8 mouse cellular contexts compared by ENCODE assay signal in the genomic region with DNA sequence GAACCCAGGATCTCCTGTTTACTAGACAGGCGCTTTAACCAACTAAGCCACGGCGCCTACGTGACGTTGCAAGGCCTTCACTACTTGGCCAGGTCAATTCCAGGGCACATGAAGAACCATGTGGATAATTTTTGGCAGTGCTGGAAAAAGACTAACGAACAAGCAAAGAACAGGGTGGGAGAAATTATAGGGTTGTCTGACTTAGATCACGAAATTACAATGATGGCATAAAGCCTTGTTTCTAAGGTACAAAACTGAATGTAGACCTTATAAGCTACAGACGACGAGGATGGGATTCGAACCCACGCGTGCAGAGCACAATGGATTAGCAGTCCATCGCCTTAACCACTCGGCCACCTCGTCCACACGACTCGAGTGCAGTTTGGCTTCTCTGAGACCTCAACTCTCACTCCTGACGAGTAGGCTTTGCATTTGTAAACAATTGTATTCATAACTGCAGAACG. TPM values are rescaled to one million over a fixed set of nuclear protein-coding genes. Genes with fewer than 3 reads are reported as not detected.
DNase-seq lines count a peak whose midpoint lies in the region; ATAC-seq and TF ChIP-seq lines count a peak whose summit lies in the region.

No protein-coding gene starts in this region.

- peak overlapping the region; percentile 81 for H3K9ac ChIP-seq in heart, embryonic 14.5 days (ENCODE audit: low read length)
- H3K9ac ChIP-seq in liver, embryonic 14.5 days (replicated peaks) = peak overlapping the region; percentile 69
- no peak overlapping the region; the same call in 1 of the 2 replicates for H3K9ac ChIP-seq in stomach, embryonic 15.5 days

- DNase-seq in kidney, postnatal 14 days = peak; percentile 96
- DNase-seq in liver, embryonic 14.5 days (ENCODE audit: low read depth in 3 of 3, low spot score in 3 of 3) = peak; percentile 84 to 88 (median 84)
- DNase-seq in neural tube, embryonic 10.5 days (ENCODE audit: extremely low spot score, low spot score) = peak; percentile 98

- peak; percentile 34 for ATAC-seq in heart, embryonic 14.5 days (ENCODE audit: insufficient number of reproducible peaks, insufficient read depth, low FRiP score, low read depth)
- ATAC-seq in liver, embryonic 14.5 days (ENCODE audit: insufficient read depth) = peak; percentile 72
- ATAC-seq in stomach, embryonic 15.5 days (ENCODE audit: insufficient read depth, low FRiP score, low read depth) = peak; percentile 70

- H3K79me2 ChIP-seq in C2C12 (ENCODE audit: control insufficient read depth, insufficient read depth) = peaks cover 9% of the 10 kb centered on the region

- H3K4me1 ChIP-seq in bone marrow macrophage, adult 2 months (ENCODE audit: control insufficient read depth, insufficient read depth, low read length) = peaks cover 18% of the 10 kb centered on the region
- H3K4me1 ChIP-seq in erythroblast, embryonic 14.5 days (ENCODE audit: control insufficient read depth) = peaks cover 82% of the 10 kb centered on the region
- peaks cover 24 to 41% of the 10 kb centered on the region in 2 experiments for H3K4me1 ChIP-seq in heart, embryonic 14.5 days (ENCODE audit: control insufficient read depth in 2 of 2, insufficient read depth in 2 of 2, low read length in 2 of 2)
- peaks cover 11 to 44% of the 10 kb centered on the region in 2 experiments for H3K4me1 ChIP-seq in liver, embryonic 14.5 days (replicated peaks; ENCODE audit: control insufficient read depth in 2 of 2, insufficient read depth in 2 of 2, low read length in 1 of 2)
- peaks cover 30% of the 10 kb centered on the region for H3K4me1 ChIP-seq in stomach, embryonic 15.5 days

- peak; percentile 48 for TF ChIP-seq EP300 in liver, embryonic 14.5 days (IDR thresholded peaks at IDR 0.05; ENCODE audit: low read depth)

- H3K4me2 ChIP-seq in heart, embryonic 14.5 days (ENCODE audit: low read length) = peak overlapping the region; percentile 84
- H3K4me2 ChIP-seq in liver, embryonic 14.5 days (ENCODE audit: low read depth) = peak overlapping the region; percentile 71
- peak overlapping the region; percentile 82 for H3K4me2 ChIP-seq in stomach, embryonic 15.5 days

- TF ChIP-seq POLR2A in bone marrow macrophage, adult 2 months (IDR thresholded peaks at IDR 0.05; ENCODE audit: borderline replicate concordance, low read depth, low read length) = no peak

- peak overlapping the region; percentile 55 for H3K4me3 ChIP-seq in C2C12 (ENCODE audit: insufficient read depth, poor library complexity, severe bottlenecking)
- peak overlapping the region; percentile 80 for H3K4me3 ChIP-seq in bone marrow macrophage, adult 2 months (ENCODE audit: insufficient read depth, low read length)
- H3K4me3 ChIP-seq in erythroblast, embryonic 14.5 days (replicated peaks) = peak overlapping the region; percentile 80
- H3K4me3 ChIP-seq in heart, embryonic 14.5 days (ENCODE audit: control insufficient read depth in 1 of 2, insufficient read depth in 1 of 2, low read depth in 1 of 2, low read length in 2 of 2) = peak overlapping the region; percentile 68 to 95
- peak overlapping the region; percentile 65 to 96 for H3K4me3 ChIP-seq in liver, embryonic 14.5 days (ENCODE audit: insufficient read depth in 1 of 2, low read depth in 2 of 2, low read length in 2 of 2)
- H3K4me3 ChIP-seq in stomach, embryonic 15.5 days (replicated peaks) = peak overlapping the region; percentile 69

- no peaks in the 10 kb centered on the region for H3K9me3 ChIP-seq in erythroblast, embryonic 14.5 days (ENCODE audit: control insufficient read depth, low read length)
- H3K9me3 ChIP-seq in heart, embryonic 14.5 days (ENCODE audit: control insufficient read depth, low read length) = no peaks in the 10 kb centered on the region
- no peaks in the 10 kb centered on the region for H3K9me3 ChIP-seq in liver, embryonic 14.5 days (ENCODE audit: control insufficient read depth, low read length)
- no peaks in the 10 kb centered on the region for H3K9me3 ChIP-seq in stomach, embryonic 15.5 days

- WGBS in heart, embryonic 14.5 days = under 1% methylated on average over 19 of the region's 19 CpGs
- 0% methylated on average over 19 of the region's 19 CpGs for WGBS in liver, embryonic 14.5 days (ENCODE audit: insufficient replicate concordance)
- WGBS in stomach, embryonic 15.5 days = under 1% methylated on average over 19 of the region's 19 CpGs

- H3K27me3 ChIP-seq in C2C12 (ENCODE audit: control insufficient read depth, insufficient read depth, insufficient read length) = no peaks in the 10 kb centered on the region
- H3K27me3 ChIP-seq in erythroblast, embryonic 14.5 days (ENCODE audit: control insufficient read depth) = no peaks in the 10 kb centered on the region
- no peaks in the 10 kb centered on the region for H3K27me3 ChIP-seq in heart, embryonic 14.5 days (ENCODE audit: control insufficient read depth, insufficient read depth, low read length)
- no peaks in the 10 kb centered on the region for H3K27me3 ChIP-seq in liver, embryonic 14.5 days (ENCODE audit: control insufficient read depth, insufficient read depth, low read length)
- no peaks in the 10 kb centered on the region for H3K27me3 ChIP-seq in stomach, embryonic 15.5 days (replicated peaks)

- peak overlapping the region; percentile 33 for H3ac ChIP-seq in C2C12 (ENCODE audit: control insufficient read depth, insufficient read length, low read depth)

- no peaks in the 10 kb centered on the region for H3K36me3 ChIP-seq in C2C12 (ENCODE audit: control insufficient read depth, insufficient read depth)
- no peaks in the 10 kb centered on the region for H3K36me3 ChIP-seq in erythroblast, embryonic 14.5 days (ENCODE audit: control insufficient read depth)
- H3K36me3 ChIP-seq in heart, embryonic 14.5 days (ENCODE audit: control insufficient read depth, insufficient read depth, low read length) = no peaks in the 10 kb centered on the region
- no peaks in the 10 kb centered on the region for H3K36me3 ChIP-seq in liver, embryonic 14.5 days (replicated peaks; ENCODE audit: control insufficient read depth, insufficient read depth, low read depth)
- H3K36me3 ChIP-seq in stomach, embryonic 15.5 days = no peaks in the 10 kb centered on the region

- no peak for TF ChIP-seq CTCF in C2C12 (IDR thresholded peaks at IDR 0.05; ENCODE audit: control insufficient read depth, insufficient read depth, insufficient read length)
- no peak for TF ChIP-seq CTCF in bone marrow macrophage, adult 2 months (IDR thresholded peaks at IDR 0.05; ENCODE audit: low read depth, low read length)
- no peak for TF ChIP-seq CTCF in liver, embryonic 14.5 days (IDR thresholded peaks at IDR 0.05; ENCODE audit: low read depth)

- no peaks in the 10 kb centered on the region for H3K79me3 ChIP-seq in C2C12 (ENCODE audit: low read depth)

- H3K27ac ChIP-seq in bone marrow macrophage, adult 2 months (ENCODE audit: insufficient read depth, low read depth, low read length) = peak overlapping the region; percentile 86
- H3K27ac ChIP-seq in heart, embryonic 14.5 days (replicated peaks in 1 of 2; ENCODE audit: control insufficient read depth in 1 of 2, insufficient read depth in 1 of 2, low read depth in 2 of 2, low read length in 2 of 2) = peak overlapping the region; percentile 77 to 79
- H3K27ac ChIP-seq in liver, embryonic 14.5 days = peak overlapping the region; percentile 69; the same call in 1 of the 2 replicates
- H3K27ac ChIP-seq in stomach, embryonic 15.5 days = peak overlapping the region; percentile 75

RNA-seq across cellular contexts. Expression of gene Borcs6, which starts 3.3 kb away (rescaled TPM):
- polyA plus RNA-seq in C2C12 (2012; fragmentation: generic; extraction: Trizol) = 14.3 TPM
- polyA plus RNA-seq in bone marrow macrophage, adult 2 months (2012; ENCODE audit: insufficient read depth, insufficient read length, missing spikeins) = 30.5 and 36.9 TPM in 2 replicates
- 2.0 and 2.4 TPM in 2 replicates for polyA plus RNA-seq in erythroblast, embryonic 14.5 days (2012)
- polyA plus RNA-seq in heart, embryonic 14.5 days (2014; fragmentation: Nextera tagmentation; extraction: Ambion mirVana) = 13.0 and 14.1 TPM in 2 replicates
- 3.0 and 3.4 TPM in 2 replicates for polyA plus RNA-seq in liver, embryonic 14.5 days (2012; rRNA removed)
- 2.2 and 3.0 TPM in 2 replicates for polyA plus RNA-seq in liver, embryonic 14.5 days (2014; fragmentation: Nextera tagmentation; extraction: Ambion mirVana)
- 10.3 and 10.7 TPM in 2 replicates for polyA plus RNA-seq in stomach, embryonic 15.5 days (2015; fragmentation: Nextera tagmentation; extraction: Ambion mirVana)

RNA-seq across cellular contexts. Expression of gene Tmem107, which starts 7.8 kb away (rescaled TPM):
- 41.9 TPM for polyA plus RNA-seq in C2C12 (2012; fragmentation: generic; extraction: Trizol)
- polyA plus RNA-seq in bone marrow macrophage, adult 2 months (2012; ENCODE audit: insufficient read depth, insufficient read length, missing spikeins) = 9.8 and 14.6 TPM in 2 replicates
- 10.0 and 12.3 TPM in 2 replicates for polyA plus RNA-seq in erythroblast, embryonic 14.5 days (2012)
- 33.5 and 34.4 TPM in 2 replicates for polyA plus RNA-seq in heart, embryonic 14.5 days (2014; fragmentation: Nextera tagmentation; extraction: Ambion mirVana)
- 12.0 and 18.0 TPM in 2 replicates for polyA plus RNA-seq in liver, embryonic 14.5 days (2012; rRNA removed)
- polyA plus RNA-seq in liver, embryonic 14.5 days (2014; fragmentation: Nextera tagmentation; extraction: Ambion mirVana) = 21.9 and 29.3 TPM in 2 replicates
- 49.6 and 55.0 TPM in 2 replicates for polyA plus RNA-seq in stomach, embryonic 15.5 days (2015; fragmentation: Nextera tagmentation; extraction: Ambion mirVana)

RNA-seq across cellular contexts. Expression of gene Aurkb, which starts 17.3 kb away (rescaled TPM):
- polyA plus RNA-seq in C2C12 (2012; fragmentation: generic; extraction: Trizol) = 76.6 TPM
- 52.8 and 53.9 TPM in 2 replicates for polyA plus RNA-seq in bone marrow macrophage, adult 2 months (2012; ENCODE audit: insufficient read depth, insufficient read length, missing spikeins)
- 20.3 and 26.6 TPM in 2 replicates for polyA plus RNA-seq in erythroblast, embryonic 14.5 days (2012)
- polyA plus RNA-seq in heart, embryonic 14.5 days (2014; fragmentation: Nextera tagmentation; extraction: Ambion mirVana) = 61.7 and 64.8 TPM in 2 replicates
- polyA plus RNA-seq in liver, embryonic 14.5 days (2012; rRNA removed) = 65.6 and 78.6 TPM in 2 replicates
- polyA plus RNA-seq in liver, embryonic 14.5 days (2014; fragmentation: Nextera tagmentation; extraction: Ambion mirVana) = 90.8 and 94.3 TPM in 2 replicates
- 134 and 146 TPM in 2 replicates for polyA plus RNA-seq in stomach, embryonic 15.5 days (2015; fragmentation: Nextera tagmentation; extraction: Ambion mirVana)

RNA-seq across cellular contexts. Expression of gene Vamp2, which starts 25.5 kb away (rescaled TPM):
- polyA plus RNA-seq in C2C12 (2012; fragmentation: generic; extraction: Trizol) = 20.9 TPM
- polyA plus RNA-seq in bone marrow macrophage, adult 2 months (2012; ENCODE audit: insufficient read depth, insufficient read length, missing spikeins) = 76.6 and 79.4 TPM in 2 replicates
- polyA plus RNA-seq in erythroblast, embryonic 14.5 days (2012) = 7.9 and 9.1 TPM in 2 replicates
- polyA plus RNA-seq in heart, embryonic 14.5 days (2014; fragmentation: Nextera tagmentation; extraction: Ambion mirVana) = 81.5 and 93.9 TPM in 2 replicates
- 23.0 and 23.1 TPM in 2 replicates for polyA plus RNA-seq in liver, embryonic 14.5 days (2012; rRNA removed)
- polyA plus RNA-seq in liver, embryonic 14.5 days (2014; fragmentation: Nextera tagmentation; extraction: Ambion mirVana) = 11.4 and 12.6 TPM in 2 replicates
- 68.5 and 84.6 TPM in 2 replicates for polyA plus RNA-seq in stomach, embryonic 15.5 days (2015; fragmentation: Nextera tagmentation; extraction: Ambion mirVana)

RNA-seq across cellular contexts. Expression of gene Per1, which starts 32.2 kb away (rescaled TPM):
- 4.5 TPM for polyA plus RNA-seq in C2C12 (2012; fragmentation: generic; extraction: Trizol)
- polyA plus RNA-seq in bone marrow macrophage, adult 2 months (2012; ENCODE audit: insufficient read depth, insufficient read length, missing spikeins) = 24.7 and 35.9 TPM in 2 replicates
- polyA plus RNA-seq in erythroblast, embryonic 14.5 days (2012) = 1.4 and 1.5 TPM in 2 replicates
- polyA plus RNA-seq in heart, embryonic 14.5 days (2014; fragmentation: Nextera tagmentation; extraction: Ambion mirVana) = 16.0 and 17.8 TPM in 2 replicates
- polyA plus RNA-seq in liver, embryonic 14.5 days (2012; rRNA removed) = 1.8 and 1.9 TPM in 2 replicates
- polyA plus RNA-seq in liver, embryonic 14.5 days (2014; fragmentation: Nextera tagmentation; extraction: Ambion mirVana) = 3.0 and 4.2 TPM in 2 replicates
- 15.4 and 20.3 TPM in 2 replicates for polyA plus RNA-seq in stomach, embryonic 15.5 days (2015; fragmentation: Nextera tagmentation; extraction: Ambion mirVana)

Comparison
In these comparisons a context has a peak if more than half of its experiments do, and no peak if none do; other contexts are left out.
1. Peak in every context shown above with its lines: DNase-seq, ATAC-seq, H3K4me3 ChIP-seq and H3K27ac ChIP-seq.